Mouse (Mus musculus) heart, embryonic 14.5 days (tissue): Measurements from ENCODE around the gene Gm609. TPM values are rescaled to one million over a fixed set of nuclear protein-coding genes. Genes with fewer than 3 reads are reported as not detected.
"Not testable (repeated sequence)": the region's sequence is repeated elsewhere in the genome, so short reads cannot be mapped to it uniquely, and the experiment has no call there.

ENCODE experiments used
- ATAC-seq: fragments of 200-750 bp; cut with Nextera tagmentation; 2 replicates; pipeline ENCODE4 v1.8.0; 2017; ENCODE audit warnings: low read depth, moderate TSS enrichment; ENCODE audit not compliant: insufficient number of reproducible peaks, insufficient read depth, low FRiP score
- H3K27ac ChIP-seq, 2 experiments: fragments of 200-500 bp in 1 of 2; fragments of 300-500 bp in 1 of 2; sonication (generic) in 1 of 2; replicated peaks in 1 of 2; 2 replicates each; pipeline ENCODE4 v1.5.1; 2012 to 2014; ENCODE audit warnings: low read depth in 2 of 2, low read length in 2 of 2, control low read depth in 1 of 2, mild to moderate bottlenecking in 1 of 2, mixed read lengths in 1 of 2; ENCODE audit not compliant: control insufficient read depth in 1 of 2, insufficient read depth in 1 of 2
- H3K27me3 ChIP-seq: fragments of 300-500 bp; sonication (generic); 2 replicates; pipeline ENCODE4 v1.6.1; 2014; ENCODE audit warnings: mild to moderate bottlenecking, low read length, control low read depth; ENCODE audit not compliant: control insufficient read depth, insufficient read depth
- H3K36me3 ChIP-seq: fragments of 300-500 bp; sonication (generic); 2 replicates; pipeline ENCODE4 v1.6.1; 2014; ENCODE audit warnings: mild to moderate bottlenecking, control low read depth, low read length, mixed read lengths; ENCODE audit not compliant: control insufficient read depth, insufficient read depth
- H3K4me1 ChIP-seq, 2 experiments: fragments of 200-500 bp in 1 of 2; fragments of 300-500 bp in 1 of 2; sonication (generic) in 1 of 2; 2 replicates each; pipeline ENCODE4 v1.6.1; 2012 to 2014; ENCODE audit warnings: low read length in 2 of 2, control low read depth in 1 of 2, mixed read lengths in 1 of 2; ENCODE audit not compliant: control insufficient read depth in 2 of 2, insufficient read depth in 2 of 2
- H3K4me2 ChIP-seq: fragments of 300-500 bp; sonication (generic); 2 replicates; pipeline ENCODE4 v1.6.1; 2014; ENCODE audit warnings: mild to moderate bottlenecking, low read length
- H3K4me3 ChIP-seq, 2 experiments: fragments of 200-500 bp in 1 of 2; fragments of 300-500 bp in 1 of 2; sonication (generic) in 1 of 2; 2 replicates each; pipeline ENCODE4 v1.5.1; 2012 to 2014; ENCODE audit warnings: low read length in 2 of 2, mild to moderate bottlenecking in 2 of 2, control low read depth in 1 of 2, low read depth in 1 of 2, moderate library complexity in 1 of 2; ENCODE audit not compliant: control insufficient read depth in 1 of 2, insufficient read depth in 1 of 2
- H3K9ac ChIP-seq: fragments of 300-500 bp; sonication (generic); 2 replicates; pipeline ENCODE4 v1.6.1; 2014; ENCODE audit warnings: mild to moderate bottlenecking, low read length
- H3K9me3 ChIP-seq: fragments of 300-500 bp; sonication (generic); 2 replicates; pipeline ENCODE4 v1.6.1; 2016; ENCODE audit warnings: low read length, control low read depth; ENCODE audit not compliant: control insufficient read depth
- WGBS: fragments of 180-500 bp; shearing (Covaris S2); extraction: QIAGEN DNeasy Blood & Tissue Kit; methylation state at CpG from one replicate; pipeline ENCODE4 v1.1.7; 2014; 5-methylcytosine and 5-hydroxymethylcytosine counted together
- polyA plus RNA-seq: library from polyadenylated mRNA; unstranded; fragments of >200 nt; fragmentation: Nextera tagmentation; extraction: Ambion mirVana; gene quantifications from 2 replicates; pipeline ENCODE4 v1.2.1, GENCODE M21; 2014

Gene Gm609
- not detected in 2 replicates for polyA plus RNA-seq

- Histone ChIP-seq H3K4me3 (no peak within 1 kb of the TSS), H3K9ac (no peak within 1 kb of the TSS), H3K27me3 (no peaks in the 10 kb centered on the region), H3K36me3 (no peaks in the 10 kb centered on the region), H3K9me3 (no peaks in the 10 kb centered on the region), H3K4me1 (no peaks in the 10 kb centered on the region), H3K4me2 (no peak within 1 kb of the TSS), H3K27ac (no peak within 1 kb of the TSS)
- no peak for ATAC-seq
- 77% methylated on average over 5 of the region's 5 CpGs for WGBS
These were observed at the start of gene Gm609 for GRCm38 (mm10) chr16:45492927-45493326. TSS of gene Gm609 (minus strand) at chr16:45492969.

GRCm38 (mm10) chr16:45542108-45542507, 49.3 kb upstream of the Gm609 start:
- no peaks in the 10 kb centered on the region for H3K27me3 ChIP-seq
- H3K27ac ChIP-seq: no peak overlapping the region
- H3K4me3 ChIP-seq: no peak overlapping the region
- H3K36me3 ChIP-seq: no peaks in the 10 kb centered on the region
- H3K4me2 ChIP-seq: no peak overlapping the region
- no peak for ATAC-seq
- H3K9ac ChIP-seq: no peak overlapping the region
- H3K4me1 ChIP-seq: no peaks in the 10 kb centered on the region
- H3K9me3 ChIP-seq: no peaks in the 10 kb centered on the region

GRCm38 (mm10) chr16:45538342-45538741, 45.6 kb upstream of the Gm609 start:
- not testable (repeated sequence) for H3K27me3 ChIP-seq, H3K36me3 ChIP-seq, H3K4me1 ChIP-seq, H3K9ac ChIP-seq, H3K9me3 ChIP-seq, H3K27ac ChIP-seq, H3K4me2 ChIP-seq, ATAC-seq, H3K4me3 ChIP-seq
- WGBS: 44% methylated on average over 1 of the region's 1 CpGs

GRCm38 (mm10) chr16:45535009-45535408, 42.2 kb upstream of the Gm609 start, which contains the start of gene Slc9c1:
TSS of gene Slc9c1 (plus strand) at chr16:45535309.
- no peaks in the 10 kb centered on the region for H3K4me1 ChIP-seq
- 88% methylated on average over 5 of the region's 5 CpGs for WGBS
- no peak within 1 kb of the TSS for H3K4me2 ChIP-seq
- no peak for ATAC-seq
- H3K9ac ChIP-seq: no peak within 1 kb of the TSS
- no peaks in the 10 kb centered on the region for H3K36me3 ChIP-seq
- no peaks in the 10 kb centered on the region for H3K9me3 ChIP-seq
- no peak within 1 kb of the TSS for H3K4me3 ChIP-seq
- H3K27me3 ChIP-seq: no peaks in the 10 kb centered on the region
- no peak within 1 kb of the TSS for H3K27ac ChIP-seq

- Histone ChIP-seq H3K9ac (no peak within 1 kb of the TSS), H3K27me3 (no peaks in the 10 kb centered on the region), H3K27ac (no peak within 1 kb of the TSS), H3K4me2 (no peak within 1 kb of the TSS), H3K4me1 (no peaks in the 10 kb centered on the region), H3K9me3 (no peaks in the 10 kb centered on the region), H3K4me3 (no peak within 1 kb of the TSS), H3K36me3 (no peaks in the 10 kb centered on the region)
- no peak for ATAC-seq
- WGBS: 74% methylated on average over 4 of the region's 4 CpGs
These were observed 39.2 kb upstream of the Gm609 start, which contains the start of gene Gm17783 for GRCm38 (mm10) chr16:45531950-45532349. TSS of gene Gm17783 (minus strand) at chr16:45532050.

GRCm38 (mm10) chr16:45525551-45525950, 32.8 kb upstream of the Gm609 start:
- no peak for ATAC-seq
- 73% methylated on average over 5 of the region's 5 CpGs for WGBS
- H3K9me3 ChIP-seq: no peaks in the 10 kb centered on the region
- no peaks in the 10 kb centered on the region for H3K27me3 ChIP-seq
- no peak overlapping the region for H3K4me2 ChIP-seq
- no peak overlapping the region for H3K27ac ChIP-seq
- H3K9ac ChIP-seq: no peak overlapping the region
- no peaks in the 10 kb centered on the region for H3K36me3 ChIP-seq
- no peak overlapping the region for H3K4me3 ChIP-seq
- H3K4me1 ChIP-seq: no peaks in the 10 kb centered on the region

GRCm38 (mm10) chr16:45495326-45495725, 2.6 kb upstream of the Gm609 start:
- no peak overlapping the region for H3K4me3 ChIP-seq
- H3K4me1 ChIP-seq: no peaks in the 10 kb centered on the region
- no peak overlapping the region for H3K9ac ChIP-seq
- WGBS: 76% methylated on average over 1 of the region's 1 CpGs
- no peaks in the 10 kb centered on the region for H3K9me3 ChIP-seq
- H3K36me3 ChIP-seq: no peaks in the 10 kb centered on the region
- ATAC-seq: no peak
- H3K27ac ChIP-seq: no peak overlapping the region
- no peak overlapping the region for H3K4me2 ChIP-seq
- no peaks in the 10 kb centered on the region for H3K27me3 ChIP-seq

GRCm38 (mm10) chr16:45476991-45477390, 15.8 kb downstream of the Gm609 start:
- no peaks in the 10 kb centered on the region for H3K4me1 ChIP-seq
- H3K36me3 ChIP-seq: no peaks in the 10 kb centered on the region
- H3K4me3 ChIP-seq: no peak overlapping the region
- ATAC-seq: no peak
- H3K9me3 ChIP-seq: no peaks in the 10 kb centered on the region
- no peak overlapping the region for H3K27ac ChIP-seq
- no peak overlapping the region for H3K4me2 ChIP-seq
- no peak overlapping the region for H3K9ac ChIP-seq
- no peaks in the 10 kb centered on the region for H3K27me3 ChIP-seq
